Mouse (Mus musculus) layer of hippocampus, postnatal 14 days (tissue): ENCODE data around the gene Rep15. TPM values are rescaled to one million over a fixed set of nuclear protein-coding genes. Genes with fewer than 3 reads are reported as not detected.

Experiments
- total RNA-seq, 2 experiments: library from RNA; stranded (reverse); gene quantifications; 2 replicates each; pipeline ENCODE4 v1.2.3; 2021

The Rep15 gene
- total RNA-seq, 2 experiments from 2014 or later = 2.3 to 2.6 TPM

Other genes starting within 250 kb of the Rep15 start
- 1 to 10 TPM; 8.2 to 9.6 TPM for gene Arntl2, start 236.5 kb upstream of the Rep15 start, total RNA-seq
- gene Smco2, start 182.5 kb upstream of the Rep15 start, total RNA-seq = not detected
- 10 to 100 TPM; 56.8 to 61.1 TPM for gene Ppfibp1, start 144.1 kb upstream of the Rep15 start, total RNA-seq
- gene 1700034J05Rik, start 78.2 kb upstream of the Rep15 start, total RNA-seq = not detected
- gene Mrps35, start 10.2 kb downstream of the Rep15 start, total RNA-seq = 10 to 100 TPM; 35.9 to 42.5 TPM
- gene Mansc4, start 54.4 kb downstream of the Rep15 start, total RNA-seq = 1 to 10 TPM in 1 of 2 experiments, under 1 TPM in 1; 0.45 to 1.1 TPM
- gene Klhl42, start 58.8 kb downstream of the Rep15 start, total RNA-seq = 10 to 100 TPM; 21.9 to 23.8 TPM
- 1 to 10 TPM; 2.5 to 2.8 TPM for gene Pthlh, start 231.6 kb downstream of the Rep15 start, total RNA-seq